Mouse (Mus musculus) intestine, postnatal 0 days (tissue): ENCODE measurements around the gene Sdccag8. TPM values are rescaled to one million over a fixed set of nuclear protein-coding genes. Genes with fewer than 3 reads are reported as not detected.

Experiments used
- ATAC-seq: fragments of 200-750 bp; cut with Nextera tagmentation; 2 replicates; pipeline ENCODE4 v1.8.0; 2017; ENCODE audit warnings: mild to moderate bottlenecking, moderate TSS enrichment, moderate library complexity
- H3K27ac ChIP-seq: fragments of 300-500 bp; sonication (generic); 2 replicates; pipeline ENCODE4 v1.5.1; 2014; ENCODE audit warnings: mild to moderate bottlenecking, low read depth, low read length, moderate library complexity
- H3K27me3 ChIP-seq: fragments of 300-500 bp; sonication (generic); replicated peaks from 2 replicates; pipeline ENCODE4 v1.6.1; 2014; ENCODE audit warnings: low read length, mixed read lengths; ENCODE audit not compliant: control insufficient read depth, insufficient read depth
- H3K36me3 ChIP-seq: fragments of 300-500 bp; sonication (generic); 2 replicates; pipeline ENCODE4 v1.6.1; 2014; ENCODE audit warnings: mild to moderate bottlenecking, moderate library complexity; ENCODE audit not compliant: control insufficient read depth, insufficient read depth
- H3K4me1 ChIP-seq: fragments of 300-500 bp; sonication (generic); replicated peaks from 2 replicates; pipeline ENCODE4 v1.6.1; 2014; ENCODE audit warnings: antibody characterized with exemption, low read length, mixed read lengths; ENCODE audit not compliant: control insufficient read depth, insufficient read depth
- H3K4me2 ChIP-seq: fragments of 300-500 bp; sonication (generic); replicated peaks from 2 replicates; pipeline ENCODE4 v1.6.1; 2014; ENCODE audit warnings: low read depth, mild to moderate bottlenecking, moderate library complexity
- H3K4me3 ChIP-seq: fragments of 300-500 bp; sonication (generic); 2 replicates; pipeline ENCODE4 v1.5.1; 2014; ENCODE audit warnings: low read depth, low read length
- H3K9ac ChIP-seq: fragments of 300-500 bp; sonication (generic); 2 replicates; pipeline ENCODE4 v1.6.1; 2014; ENCODE audit warnings: mild to moderate bottlenecking, low read depth, low read length
- H3K9me3 ChIP-seq: fragments of 300-500 bp; sonication (generic); 2 replicates; pipeline ENCODE4 v1.6.1; 2016; ENCODE audit warnings: mixed run types; ENCODE audit not compliant: control insufficient read depth
- CTCF ChIP-seq: sonication (generic); IDR thresholded peaks from 2 replicates; pipeline ENCODE4 v1.5.1; 2016; ENCODE audit warnings: low read depth, mild to moderate bottlenecking, control low read depth, antibody characterized with exemption, moderate library complexity
- WGBS: fragments of 180-500 bp; shearing (Covaris S2); extraction: QIAGEN DNeasy Blood & Tissue Kit; methylation state at CpG from one replicate; pipeline ENCODE4 v1.1.7; 2014; 5-methylcytosine and 5-hydroxymethylcytosine counted together
- polyA plus RNA-seq: library from polyadenylated mRNA; unstranded; fragments of >200 nt; fragmentation: Nextera tagmentation; extraction: Ambion mirVana; gene quantifications from 2 replicates; pipeline ENCODE4 v1.2.1, GENCODE M21; 2015

Sdccag8 gene
- polyA plus RNA-seq, 1 experiment from 2014 or later = 55.1 TPM

GRCm38 (mm10) chr1:176870501-176870900, 56.0 kb downstream of the Sdccag8 start:
- Histone ChIP-seq H3K4me2 (no peak overlapping the region), H3K4me3 (no peak overlapping the region), H3K27ac (no peak overlapping the region), H3K27me3 (no peaks in the 10 kb centered on the region), H3K4me1 (no peaks in the 10 kb centered on the region), H3K36me3 (peaks cover 10% of the 10 kb centered on the region; the same call in 1 of the 2 replicates), H3K9ac (no peak overlapping the region), H3K9me3 (no peaks in the 10 kb centered on the region)
- TF ChIP-seq CTCF = no peak
- WGBS = 92% methylated on average over 11 of the region's 11 CpGs
- ATAC-seq = no peak

- no peak overlapping the region for H3K4me3 ChIP-seq
- H3K27ac ChIP-seq = no peak overlapping the region
- H3K9ac ChIP-seq = no peak overlapping the region
- no peak for TF ChIP-seq CTCF
- no peak overlapping the region for H3K4me2 ChIP-seq
- no peaks in the 10 kb centered on the region for H3K27me3 ChIP-seq
- H3K9me3 ChIP-seq = no peaks in the 10 kb centered on the region
- peaks cover 10% of the 10 kb centered on the region; the same call in 1 of the 2 replicates for H3K36me3 ChIP-seq
- ATAC-seq = no peak
- no peaks in the 10 kb centered on the region for H3K4me1 ChIP-seq
- 49% methylated on average over 3 of the region's 3 CpGs for WGBS
Measured at GRCm38 (mm10) chr1:176871975-176872374, 57.5 kb downstream of the Sdccag8 start.

GRCm38 (mm10) chr1:176873463-176873862, 59.0 kb downstream of the Sdccag8 start:
- no peak overlapping the region for H3K4me3 ChIP-seq

GRCm38 (mm10) chr1:176874155-176874554, 59.7 kb downstream of the Sdccag8 start:
- Histone ChIP-seq H3K4me1 (no peaks in the 10 kb centered on the region), H3K4me3 (no peak overlapping the region), H3K27me3 (no peaks in the 10 kb centered on the region), H3K9ac (no peak overlapping the region), H3K36me3 (0 out of 2 replicates have a peak, but pooled peaks cover 2% of the 10 kb centered on the region), H3K9me3 (no peaks in the 10 kb centered on the region), H3K4me2 (no peak overlapping the region), H3K27ac (no peak overlapping the region)
- ATAC-seq = no peak
- no peak for TF ChIP-seq CTCF

More at GRCm38 (mm10) chr1:176873463-176873862, 59.0 kb downstream of the Sdccag8 start:
- H3K9ac ChIP-seq = no peak overlapping the region
- no peaks in the 10 kb centered on the region for H3K9me3 ChIP-seq
- H3K4me2 ChIP-seq = no peak overlapping the region
- no peaks in the 10 kb centered on the region for H3K27me3 ChIP-seq
- no peak for ATAC-seq
- no peaks in the 10 kb centered on the region for H3K4me1 ChIP-seq
- WGBS = 85% methylated on average over 9 of the region's 9 CpGs
- H3K27ac ChIP-seq = no peak overlapping the region
- no peak for TF ChIP-seq CTCF
- peaks cover 6% of the 10 kb centered on the region; the same call in 1 of the 2 replicates for H3K36me3 ChIP-seq

- WGBS = 39% methylated on average over 3 of the region's 3 CpGs
- TF ChIP-seq CTCF = peak; percentile 85
- 0 out of 2 replicates have a peak, but pooled peaks have one; percentile 22 for ATAC-seq
Measured at GRCm38 (mm10) chr1:176877756-176878155, 63.3 kb downstream of the Sdccag8 start.

GRCm38 (mm10) chr1:176879005-176879404, 64.5 kb downstream of the Sdccag8 start:
- H3K4me3 ChIP-seq = no peak overlapping the region
- peak; percentile 53 for TF ChIP-seq CTCF
- no peak overlapping the region for H3K27ac ChIP-seq
- H3K9me3 ChIP-seq = no peaks in the 10 kb centered on the region
- no peak for ATAC-seq
- no peaks in the 10 kb centered on the region for H3K4me1 ChIP-seq
- H3K36me3 ChIP-seq = no peaks in the 10 kb centered on the region
- no peaks in the 10 kb centered on the region for H3K27me3 ChIP-seq
- WGBS = 68% methylated on average over 2 of the region's 2 CpGs
- no peak overlapping the region for H3K9ac ChIP-seq
- no peak overlapping the region for H3K4me2 ChIP-seq

More at GRCm38 (mm10) chr1:176877756-176878155, 63.3 kb downstream of the Sdccag8 start:
- Histone ChIP-seq H3K4me3 (no peak overlapping the region), H3K4me2 (no peak overlapping the region), H3K36me3 (no peaks in the 10 kb centered on the region), H3K9ac (no peak overlapping the region), H3K4me1 (no peaks in the 10 kb centered on the region), H3K27me3 (no peaks in the 10 kb centered on the region), H3K9me3 (no peaks in the 10 kb centered on the region), H3K27ac (no peak overlapping the region)

- Histone ChIP-seq H3K4me1 (no peaks in the 10 kb centered on the region), H3K4me3 (no peak overlapping the region), H3K9me3 (no peaks in the 10 kb centered on the region), H3K27ac (no peak overlapping the region), H3K27me3 (no peaks in the 10 kb centered on the region), H3K4me2 (no peak overlapping the region), H3K9ac (no peak overlapping the region), H3K36me3 (no peaks in the 10 kb centered on the region)
- ATAC-seq = no peak
- WGBS = 87% methylated on average over 6 of the region's 6 CpGs
- no peak for TF ChIP-seq CTCF
Measured at GRCm38 (mm10) chr1:176879614-176880013, 65.2 kb downstream of the Sdccag8 start.
